Mouse (Mus musculus): ENCODE measurements around the gene Tomm40. TPM values are rescaled to one million over a fixed set of nuclear protein-coding genes. Genes with fewer than 3 reads are reported as not detected.

Gene Tomm40
- polyA plus RNA-seq, 1 experiment = 125 TPM

DNA sequence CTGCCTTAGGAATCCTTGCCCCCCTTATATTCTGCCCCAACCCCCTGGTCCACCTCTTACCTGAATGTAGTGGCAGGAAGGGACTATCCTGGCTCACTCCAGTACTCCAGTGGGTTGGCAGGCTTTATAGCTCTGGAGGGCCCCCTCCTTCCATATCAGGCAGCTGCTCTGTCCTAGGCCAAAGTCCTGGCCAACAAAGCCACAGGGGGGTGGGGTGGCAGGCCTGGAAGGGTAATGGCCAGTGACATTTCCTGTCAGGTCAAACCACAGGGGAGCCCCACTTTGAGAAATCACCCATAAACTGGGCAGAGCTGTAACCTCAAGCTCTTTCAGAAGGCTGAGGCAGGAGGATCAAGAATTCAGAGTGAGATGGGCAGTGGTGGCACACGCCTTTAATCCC is 38.6 kb downstream of the Tomm40 start:
- Histone ChIP-seq H3K27me3 (ENCODE audit: control insufficient read depth, insufficient read depth, low read length) (no peaks in the 10 kb centered on the region), H3K4me1 (ENCODE audit: control insufficient read depth, insufficient read depth, low read length) (no peaks in the 10 kb centered on the region; the same call in 1 of the 2 replicates), H3K27ac (ENCODE audit: insufficient read depth, low read length) (no peak overlapping the region), H3K4me3 (replicated peaks; ENCODE audit: insufficient read depth, low read depth, low read length) (no peak overlapping the region)
- no peak for TF ChIP-seq POLR2A (IDR thresholded peaks at IDR 0.05; ENCODE audit: borderline replicate concordance, insufficient read depth, low read length)
- DNase-seq = no peak
- 69% methylated on average over 1 of the region's 1 CpGs for WGBS

DNA sequence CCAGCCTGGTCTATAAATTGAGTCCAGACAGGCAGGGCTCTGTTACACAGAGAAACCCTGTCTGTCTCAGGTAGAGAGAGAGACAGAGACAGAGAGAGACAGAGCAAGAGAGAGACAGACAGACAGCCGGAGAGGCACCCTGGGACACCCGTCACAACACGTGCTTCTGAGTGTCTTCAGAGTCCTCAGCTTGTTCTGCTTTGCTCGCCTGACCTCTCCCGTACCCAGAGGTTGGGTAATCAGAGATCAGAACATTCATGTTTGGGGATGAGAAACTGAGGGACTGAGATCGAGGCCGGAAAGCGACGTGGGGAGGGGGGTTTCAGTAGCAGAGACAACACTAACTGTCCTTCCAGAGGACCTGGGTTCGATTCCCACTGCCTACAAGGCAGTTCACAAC is 39.4 kb downstream of the Tomm40 start:
- 80% methylated on average over 10 of the region's 10 CpGs for WGBS

GRCm38 (mm10) chr7:19673083-19673699 is 42.0 kb downstream of the Tomm40 start:
- Histone ChIP-seq H3K27me3 (ENCODE audit: control insufficient read depth, insufficient read depth, low read length) (no peaks in the 10 kb centered on the region), H3K4me3 (replicated peaks; ENCODE audit: insufficient read depth, low read depth, low read length) (no peak overlapping the region), H3K4me1 (ENCODE audit: control insufficient read depth, insufficient read depth, low read length) (peaks cover 3% of the 10 kb centered on the region), H3K27ac (ENCODE audit: insufficient read depth, low read length) (no peak overlapping the region)
- TF ChIP-seq CTCF (IDR thresholded peaks at IDR 0.05; ENCODE audit: borderline replicate concordance, insufficient read depth, low read depth, low read length) (no peak), POLR2A (IDR thresholded peaks at IDR 0.05; ENCODE audit: borderline replicate concordance, insufficient read depth, low read length) (no peak)
- 46% methylated on average over 14 of the region's 14 CpGs for whole genome bisulfite sequencing
- DNase-seq = no peak

More for the DNA sequence above, 39.4 kb downstream of the Tomm40 start:
- DNase-seq = no peak
- Histone ChIP-seq H3K27me3 (ENCODE audit: control insufficient read depth, insufficient read depth, low read length) (no peaks in the 10 kb centered on the region), H3K4me1 (ENCODE audit: control insufficient read depth, insufficient read depth, low read length) (no peaks in the 10 kb centered on the region; the same call in 1 of the 2 replicates), H3K4me3 (replicated peaks; ENCODE audit: insufficient read depth, low read depth, low read length) (no peak overlapping the region), H3K27ac (ENCODE audit: insufficient read depth, low read length) (no peak overlapping the region)
- TF ChIP-seq POLR2A (IDR thresholded peaks at IDR 0.05; ENCODE audit: borderline replicate concordance, insufficient read depth, low read length) (no peak), CTCF (IDR thresholded peaks at IDR 0.05; ENCODE audit: borderline replicate concordance, insufficient read depth, low read depth, low read length) (no peak)

DNA sequence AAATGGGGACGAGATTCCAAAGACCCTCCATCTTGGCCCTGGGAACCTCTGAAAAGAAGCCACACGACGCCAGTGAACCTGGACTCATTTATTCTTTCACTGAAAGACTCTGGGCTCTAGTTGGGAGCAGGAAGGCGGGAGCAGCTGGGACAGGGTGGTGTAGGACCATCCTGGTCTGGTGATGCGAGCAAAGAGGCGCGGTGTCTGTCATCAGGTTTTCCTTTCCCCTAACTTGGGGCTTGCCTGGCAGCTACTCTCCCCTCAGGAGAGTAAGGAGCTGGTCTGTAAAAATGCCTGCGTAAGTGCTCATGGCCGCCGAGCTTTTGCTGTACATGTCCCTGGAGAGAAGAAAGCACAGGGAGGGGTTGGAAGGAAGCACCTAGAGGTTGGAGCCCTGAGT is 43.7 kb downstream of the Tomm40 start:
- Histone ChIP-seq H3K27ac (ENCODE audit: insufficient read depth, low read length) (no peak overlapping the region), H3K4me1 (ENCODE audit: control insufficient read depth, insufficient read depth, low read length) (peaks cover 3% of the 10 kb centered on the region), H3K27me3 (ENCODE audit: control insufficient read depth, insufficient read depth, low read length) (no peaks in the 10 kb centered on the region), H3K4me3 (replicated peaks; ENCODE audit: insufficient read depth, low read depth, low read length) (no peak overlapping the region)
- no peak for DNase-seq
- WGBS = 67% methylated on average over 10 of the region's 10 CpGs
- TF ChIP-seq POLR2A (IDR thresholded peaks at IDR 0.05; ENCODE audit: borderline replicate concordance, insufficient read depth, low read length) = no peak
- no peak for TF ChIP-seq CTCF (IDR thresholded peaks at IDR 0.05; ENCODE audit: borderline replicate concordance, insufficient read depth, low read depth, low read length)

DNA sequence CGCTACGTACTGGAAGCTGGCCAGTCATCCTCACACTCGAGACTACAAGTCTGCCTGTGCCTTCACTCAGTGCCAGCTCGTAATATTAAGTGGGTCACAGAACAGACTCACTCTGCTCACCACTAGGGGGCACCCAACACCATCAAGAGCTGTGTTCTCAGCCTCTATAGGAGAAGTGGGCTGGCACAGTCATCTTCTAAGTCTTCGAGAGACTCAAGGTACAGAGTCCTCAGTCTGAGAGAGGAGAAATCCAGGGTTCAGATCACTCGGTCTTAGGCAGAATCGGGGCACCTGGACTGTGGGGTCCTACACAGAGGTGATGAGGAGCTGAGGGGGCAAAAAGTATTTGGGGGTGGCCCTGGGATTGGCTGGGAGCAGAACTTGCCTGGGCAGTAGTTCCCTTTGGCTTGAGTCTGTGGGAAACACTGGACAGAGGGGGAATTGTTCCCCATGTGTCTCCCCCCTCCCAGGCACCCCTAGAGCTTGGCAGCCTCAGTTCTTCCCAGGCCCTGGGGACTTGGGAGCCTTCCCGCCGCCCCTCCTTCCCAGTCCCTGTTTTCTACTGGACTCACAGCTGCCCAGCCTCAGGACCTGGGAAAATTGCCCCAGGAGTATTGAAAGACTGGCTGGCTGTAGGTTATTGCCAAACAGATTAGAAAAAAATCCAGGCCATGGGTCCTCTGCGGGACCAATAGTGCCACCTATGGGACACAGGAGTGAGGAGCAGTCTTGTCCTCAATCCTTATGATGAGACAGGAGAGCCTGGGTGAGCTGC is 46.1 kb downstream of the Tomm40 start:
- peak; percentile 91 to 93 for DNase-seq
- Histone ChIP-seq H3K4me1 (ENCODE audit: control insufficient read depth, insufficient read depth, low read length) (peaks cover 3% of the 10 kb centered on the region), H3K27ac (ENCODE audit: insufficient read depth, low read length) (peak overlapping the region; percentile 52), H3K27me3 (ENCODE audit: control insufficient read depth, insufficient read depth, low read length) (no peaks in the 10 kb centered on the region), H3K4me3 (replicated peaks; ENCODE audit: insufficient read depth, low read depth, low read length) (peak overlapping the region; percentile 44)
- no peak for TF ChIP-seq POLR2A (IDR thresholded peaks at IDR 0.05; ENCODE audit: borderline replicate concordance, insufficient read depth, low read length)
- peak; percentile 95 for TF ChIP-seq CTCF (IDR thresholded peaks at IDR 0.05; ENCODE audit: borderline replicate concordance, insufficient read depth, low read depth, low read length)
- WGBS = 1% methylated on average over 10 of the region's 10 CpGs

DNA sequence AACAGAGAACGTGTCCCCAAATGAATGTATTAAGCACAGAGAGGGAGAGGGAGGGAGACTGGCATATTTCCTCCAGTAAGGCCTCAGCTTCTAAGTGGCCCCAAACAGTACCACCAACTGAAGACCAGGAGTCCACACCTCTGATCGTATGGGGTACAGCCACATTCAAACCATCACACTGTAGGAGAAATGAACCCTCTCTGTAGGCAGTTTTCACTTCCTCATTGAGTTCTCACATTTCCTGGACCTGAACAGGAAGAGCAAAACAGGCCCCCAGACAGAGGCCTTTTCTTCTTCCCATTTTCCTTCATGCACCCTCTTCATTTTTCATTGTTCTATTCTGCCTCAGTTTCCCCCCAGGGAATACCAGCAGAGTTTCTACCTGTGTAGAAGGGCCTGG is 47.8 kb downstream of the Tomm40 start:
- DNase-seq = no peak
- Histone ChIP-seq H3K27me3 (ENCODE audit: control insufficient read depth, insufficient read depth, low read length) (no peaks in the 10 kb centered on the region), H3K27ac (ENCODE audit: insufficient read depth, low read length) (no peak overlapping the region), H3K4me3 (replicated peaks; ENCODE audit: insufficient read depth, low read depth, low read length) (no peak overlapping the region), H3K4me1 (ENCODE audit: control insufficient read depth, insufficient read depth, low read length) (peaks cover 8% of the 10 kb centered on the region; the same call in 1 of the 2 replicates)
- no peak for TF ChIP-seq CTCF (IDR thresholded peaks at IDR 0.05; ENCODE audit: borderline replicate concordance, insufficient read depth, low read depth, low read length)
- TF ChIP-seq POLR2A (IDR thresholded peaks at IDR 0.05; ENCODE audit: borderline replicate concordance, insufficient read depth, low read length) = no peak
- WGBS = 77% methylated on average over 2 of the region's 2 CpGs

- no peak for TF ChIP-seq POLR2A (IDR thresholded peaks at IDR 0.05; ENCODE audit: borderline replicate concordance, insufficient read depth, low read length)
- no peak for TF ChIP-seq CTCF (IDR thresholded peaks at IDR 0.05; ENCODE audit: borderline replicate concordance, insufficient read depth, low read depth, low read length)
- Histone ChIP-seq H3K27ac (ENCODE audit: insufficient read depth, low read length) (no peak overlapping the region), H3K4me1 (ENCODE audit: control insufficient read depth, insufficient read depth, low read length) (peaks cover 12% of the 10 kb centered on the region; the same call in 1 of the 2 replicates), H3K27me3 (ENCODE audit: control insufficient read depth, insufficient read depth, low read length) (no peaks in the 10 kb centered on the region), H3K4me3 (replicated peaks; ENCODE audit: insufficient read depth, low read depth, low read length) (no peak overlapping the region)
- DNase-seq = no peak
- WGBS = 62% methylated on average over 3 of the region's 3 CpGs
Measured at GRCm38 (mm10) chr7:19666750-19667149, 48.5 kb downstream of the Tomm40 start.

All from cerebellum, adult 2 months (tissue).